Mouse (Mus musculus) adrenal gland, postnatal 25 days (tissue): ENCODE data around the gene Pick1. TPM values are rescaled to one million over a fixed set of nuclear protein-coding genes. Genes with fewer than 3 reads are reported as not detected.
"Not testable (repeated sequence)": the region's sequence is repeated elsewhere in the genome, so short reads cannot be mapped to it uniquely, and the experiment has no call there.

Experiments
- DNase-seq: peaks from one replicate; pipeline ENCODE4 v3.0.0; 2021; ENCODE audit warnings: mixed read lengths
- total RNA-seq: library from RNA; stranded (reverse); gene quantifications from 2 replicates; pipeline ENCODE4 v1.2.3, GENCODE M21; 2021

Gene Pick1
- total RNA-seq, 1 experiment from 2014 or later, result 26.1 TPM

DNA sequence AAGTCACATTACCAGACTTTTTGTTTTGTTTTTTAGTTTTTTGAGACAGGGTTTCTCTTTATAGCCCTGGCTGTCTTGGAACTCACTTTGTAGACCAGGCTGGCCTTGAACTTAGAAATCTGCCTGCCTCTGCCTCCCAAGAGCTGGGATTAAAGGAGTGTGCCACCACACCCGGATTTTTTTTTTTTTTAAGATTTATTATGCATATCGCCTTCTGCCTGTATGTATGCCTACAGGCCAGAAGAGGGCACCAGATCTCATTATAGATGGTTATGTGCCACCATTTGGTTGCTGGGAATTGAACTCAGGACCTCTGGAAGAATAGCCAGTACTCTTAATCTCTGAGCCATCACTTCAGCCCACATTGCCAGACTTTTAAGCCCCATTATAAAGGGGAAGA lies 3.2 kb upstream of the Pick1 start:
- DNase-seq, result not testable (repeated sequence)

DNA sequence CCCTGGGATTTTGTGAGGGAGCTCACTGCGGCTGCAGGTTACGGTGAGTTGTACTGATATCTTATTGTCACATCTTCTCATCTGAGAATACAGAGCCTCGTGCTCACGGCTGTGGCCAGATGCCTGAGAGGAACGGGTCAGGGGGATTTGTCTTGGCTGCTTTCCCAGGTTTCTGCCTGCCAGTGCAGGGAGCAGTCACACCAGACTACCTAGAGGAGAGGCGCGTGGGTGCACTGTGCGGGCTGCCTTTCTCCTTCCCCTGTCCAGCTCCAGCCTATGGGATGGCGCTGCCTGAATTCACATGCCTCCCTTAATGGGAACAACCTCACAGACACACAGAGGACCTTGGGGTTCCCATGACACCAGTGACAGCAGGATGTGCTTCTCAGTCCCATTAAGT lies 6.3 kb downstream of the Pick1 start:
- DNase-seq, result no peak

DNA sequence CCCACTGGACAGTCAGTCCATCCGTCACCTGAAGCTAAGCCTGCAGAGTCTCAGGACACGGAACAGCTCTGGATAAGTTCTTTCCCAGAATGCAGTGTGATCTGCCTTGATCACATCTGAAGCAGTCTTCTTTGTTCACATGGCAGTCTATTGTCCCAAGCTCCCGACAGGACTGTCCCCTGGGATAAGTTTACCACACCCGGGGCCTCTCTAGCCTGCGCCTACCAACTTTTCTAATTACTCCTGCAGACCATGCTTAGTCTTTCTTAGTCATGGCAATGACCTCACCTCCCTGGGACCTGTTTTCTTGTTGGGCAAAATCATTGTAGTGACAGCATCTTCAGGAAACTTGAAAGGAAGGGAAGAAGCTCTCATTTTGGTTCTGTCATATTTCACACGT lies 9.1 kb downstream of the Pick1 start:
- no peak for DNase-seq

DNA sequence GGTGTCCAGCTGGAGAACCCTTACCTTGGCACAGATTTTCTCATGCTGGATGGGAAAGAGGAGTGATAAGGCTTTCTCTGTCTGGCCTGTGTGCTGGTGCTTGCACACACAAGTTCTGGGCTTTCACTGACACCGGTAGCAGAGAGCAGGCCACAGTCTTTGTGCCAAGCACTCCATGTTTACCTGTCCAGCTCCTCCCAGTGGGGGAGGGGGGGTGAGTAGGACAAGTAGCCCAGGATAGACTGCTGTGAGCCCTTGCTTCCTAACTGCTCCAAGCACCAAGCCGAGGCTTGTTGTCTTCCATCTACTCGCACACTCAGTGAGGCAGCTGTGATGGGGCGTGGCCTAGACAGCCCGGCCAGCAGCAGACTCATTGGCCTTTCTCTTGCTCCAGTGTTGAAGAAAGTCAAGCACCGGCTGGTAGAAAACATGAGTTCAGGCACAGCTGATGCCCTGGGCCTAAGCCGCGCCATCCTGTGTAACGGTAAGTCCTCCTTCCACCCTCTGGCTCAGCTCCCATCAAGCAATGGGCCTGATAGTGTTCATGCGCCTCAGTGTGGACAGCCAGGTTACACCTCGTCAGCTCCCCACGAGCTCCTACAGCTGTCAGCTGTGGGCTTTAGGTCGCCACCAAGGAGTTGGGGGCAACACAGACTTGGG lies 13.7 kb downstream of the Pick1 start:
- no peak for DNase-seq

DNA sequence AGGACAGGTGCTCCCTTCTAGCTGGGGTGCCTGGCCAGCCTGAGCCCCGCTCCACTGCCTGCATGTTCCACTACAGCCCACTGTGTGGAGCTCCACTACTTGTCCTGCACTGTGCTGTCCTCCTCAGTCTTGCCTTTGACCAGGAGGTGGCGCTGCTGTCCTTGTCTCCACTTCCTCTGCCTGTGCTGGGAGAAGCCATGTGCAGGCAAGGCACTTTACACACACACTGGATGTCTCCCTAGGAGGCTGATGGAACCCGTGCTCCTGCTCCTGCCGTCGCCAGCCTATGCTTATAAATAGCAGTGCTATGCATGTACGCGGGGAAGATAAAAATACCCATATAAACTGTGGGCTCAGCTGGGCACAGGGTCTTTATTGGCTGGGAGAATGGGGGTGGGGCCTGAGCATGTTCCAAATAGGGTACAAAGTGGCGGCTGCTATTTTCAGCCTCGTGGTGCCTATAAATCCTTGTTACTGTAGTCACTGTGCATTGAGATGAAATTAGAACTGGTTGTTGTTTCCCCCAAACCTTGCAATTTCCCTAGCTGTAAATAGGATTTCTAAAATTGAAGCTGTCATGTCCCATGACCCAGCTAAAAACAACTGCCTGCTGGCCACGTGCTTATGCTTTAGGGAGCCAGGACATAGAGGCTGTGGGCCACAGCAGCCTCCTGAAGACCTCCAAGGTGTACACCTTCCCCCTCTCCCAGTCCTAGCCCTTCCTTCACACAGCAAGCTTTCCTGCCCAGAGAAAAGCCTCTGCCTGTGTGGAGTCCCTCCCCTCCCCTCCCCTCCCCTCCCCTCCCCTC lies 14.5 kb downstream of the Pick1 start:
- DNase-seq, result peak; percentile 93

DNA sequence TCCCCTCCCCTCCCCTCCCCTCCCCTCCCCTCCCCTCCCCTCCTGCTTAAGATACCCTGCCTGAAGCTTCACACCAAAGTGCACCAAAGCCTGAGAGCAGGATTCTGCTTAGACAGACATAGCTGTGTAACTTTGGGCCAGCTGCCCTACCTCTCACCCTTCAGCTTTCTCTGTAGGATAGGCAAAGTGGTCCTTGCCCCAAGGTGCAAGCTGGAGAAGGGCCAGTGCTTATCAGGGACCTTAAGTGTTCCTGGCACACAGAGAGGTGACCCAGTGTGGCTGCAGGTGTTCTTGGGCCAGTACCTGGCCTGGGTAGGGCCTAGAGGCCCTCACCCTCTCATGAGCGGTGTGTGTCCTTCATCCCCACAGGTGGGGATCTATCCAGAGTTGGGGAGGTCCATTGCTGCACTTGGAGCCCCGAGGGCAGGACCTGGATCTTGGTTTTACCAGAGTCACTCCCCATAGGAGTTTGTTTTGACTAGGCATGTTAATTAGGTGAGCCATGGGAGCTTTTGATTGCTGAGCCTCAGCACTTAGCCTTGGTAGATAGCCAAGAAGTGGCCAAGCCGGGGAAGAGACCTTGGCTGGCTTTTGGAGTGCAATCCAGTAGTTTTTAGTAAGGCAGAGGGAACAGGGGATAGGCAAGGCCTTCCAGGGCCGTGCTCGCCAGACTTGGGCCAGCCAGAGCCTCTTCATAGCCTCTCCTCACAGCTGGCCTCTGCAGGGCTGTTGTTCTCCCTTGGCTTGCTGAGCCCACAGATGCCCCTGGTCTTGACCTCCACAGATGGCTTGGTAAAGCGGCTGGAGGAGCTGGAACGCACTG lies 15.3 kb downstream of the Pick1 start:
- peak; percentile 38 for DNase-seq

DNA sequence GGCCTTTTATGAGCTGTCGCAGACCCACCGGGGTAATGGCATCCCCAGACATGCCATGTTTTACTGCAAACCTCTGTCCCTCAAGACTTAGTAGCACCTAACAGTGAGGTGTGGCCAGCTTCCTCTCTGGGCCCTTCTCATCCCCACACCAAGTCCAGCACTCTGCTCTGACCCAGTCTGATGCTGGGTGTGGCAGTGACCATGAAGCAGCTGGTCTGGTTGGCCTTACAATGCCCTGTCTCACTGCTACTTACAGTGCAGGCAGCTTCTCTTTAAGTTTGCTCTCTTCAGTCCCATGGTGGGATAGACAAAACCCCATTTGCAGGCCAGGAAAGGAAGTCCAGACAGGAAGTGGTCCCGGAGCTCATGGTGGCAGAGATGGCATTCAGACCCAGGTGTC lies 16.3 kb downstream of the Pick1 start:
- no peak for DNase-seq

DNA sequence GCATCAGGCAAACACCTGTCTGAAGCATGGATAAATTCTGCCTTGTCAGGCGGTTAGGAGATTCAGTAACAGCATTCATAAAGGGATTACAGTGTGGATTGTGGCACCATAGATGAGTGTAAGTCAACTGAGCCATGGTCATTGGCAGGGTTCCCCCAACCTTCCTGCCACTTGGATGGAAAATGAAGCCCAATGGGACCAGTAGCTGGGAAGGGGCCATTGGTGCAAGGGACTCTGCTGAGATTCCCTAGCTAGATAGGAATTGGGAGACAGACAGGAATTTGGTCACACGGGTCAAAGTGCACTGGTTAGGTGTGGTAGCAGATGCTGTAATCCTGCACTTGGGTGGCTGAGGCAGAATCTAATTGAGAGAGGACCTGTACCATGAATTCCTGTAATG lies 21.3 kb downstream of the Pick1 start:
- DNase-seq, result no peak

DNA sequence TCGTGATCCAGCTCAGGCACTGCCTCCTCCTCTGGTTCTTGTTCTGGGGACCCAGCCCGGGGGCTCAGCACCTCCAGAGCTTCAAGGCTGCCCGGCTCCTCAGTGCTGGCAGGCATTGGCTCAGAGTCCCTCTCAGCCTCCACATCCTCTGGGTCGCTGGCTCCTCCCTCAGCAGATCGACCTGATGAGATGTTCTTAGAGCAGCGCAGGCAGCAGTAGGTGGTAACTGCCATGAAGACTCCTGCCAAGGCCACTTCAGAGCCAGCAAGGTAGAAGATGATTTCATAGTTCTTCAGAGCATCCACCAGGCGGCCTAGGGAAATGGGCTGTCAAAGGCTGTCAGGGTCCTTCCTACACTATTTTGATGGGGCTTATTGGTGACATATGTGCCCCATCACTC lies 22.2 kb downstream of the Pick1 start:
- DNase-seq, result no peak

DNA sequence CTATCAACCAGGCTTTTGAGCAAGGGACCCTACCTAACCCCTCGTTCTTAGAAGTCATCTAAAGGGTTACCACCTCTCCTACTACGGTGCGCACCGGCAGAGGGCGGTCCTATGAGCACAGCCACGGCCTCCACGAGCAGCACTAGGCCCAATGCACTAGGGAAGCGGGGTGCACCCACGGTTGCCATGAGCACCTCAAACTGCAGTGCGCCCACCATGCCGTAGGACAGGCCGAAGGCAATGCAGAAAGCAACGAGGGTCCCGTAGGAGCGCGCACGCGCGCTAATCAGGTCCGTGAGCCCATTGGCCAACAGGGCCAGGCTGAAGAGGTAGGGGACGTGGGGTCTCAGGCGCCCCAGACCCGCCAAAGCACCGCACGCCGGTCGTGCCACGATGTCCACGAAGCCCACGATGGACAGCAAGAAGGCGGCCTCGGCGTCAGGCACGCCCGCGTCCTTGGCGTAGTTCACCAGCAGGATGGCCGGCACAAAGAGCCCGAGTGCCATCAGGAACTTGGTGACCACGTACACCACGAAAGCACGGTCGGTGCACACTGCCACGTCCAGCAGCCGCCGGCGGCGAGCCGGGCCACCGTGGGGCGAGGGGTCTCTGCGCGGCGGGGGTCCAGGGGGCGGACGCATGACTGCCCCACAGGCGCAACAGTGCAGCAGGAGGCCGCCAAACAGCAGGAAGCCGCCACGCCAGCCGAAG lies 23.0 kb downstream of the Pick1 start:
- DNase-seq, result no peak

DNA sequence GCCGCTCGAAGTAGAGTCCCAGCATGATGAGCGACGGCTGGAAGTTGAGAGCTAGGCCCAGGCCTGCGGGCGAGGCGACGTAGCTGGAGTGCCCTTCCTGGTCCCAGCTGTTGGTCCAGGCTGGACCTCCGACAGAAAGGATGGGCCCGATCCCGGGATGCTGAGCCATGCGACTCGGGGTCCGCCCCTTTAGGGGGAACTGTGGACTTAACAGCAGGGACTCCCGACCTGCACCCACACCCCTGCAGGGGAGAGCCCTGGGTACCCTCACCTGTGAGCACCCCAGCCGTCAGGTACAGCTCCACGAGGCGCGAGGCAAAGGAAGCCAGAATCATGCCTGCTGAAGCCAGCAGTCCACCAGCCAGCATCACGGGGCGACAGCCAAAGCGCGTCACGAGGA lies 23.6 kb downstream of the Pick1 start:
- no peak for DNase-seq

DNA sequence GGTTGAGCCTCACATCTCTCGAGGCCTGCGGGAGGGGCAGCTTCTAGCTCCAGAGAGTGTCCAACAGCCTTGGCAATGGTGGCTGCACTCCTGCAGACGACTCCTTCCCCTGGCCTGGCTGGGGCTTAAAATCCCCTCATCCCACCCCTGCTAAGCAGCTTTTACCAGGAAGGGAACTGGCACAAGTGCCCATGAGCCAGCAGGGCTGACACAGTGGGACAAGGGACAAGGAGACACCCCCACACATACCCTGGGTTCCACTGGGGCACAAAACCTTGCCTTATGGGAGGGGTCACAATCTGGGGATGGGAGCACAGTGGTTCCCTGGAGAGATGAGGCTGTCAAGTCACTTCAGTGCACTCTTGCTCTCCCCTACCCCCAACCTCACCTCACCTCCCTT lies 25.7 kb downstream of the Pick1 start, which contains the start of gene Slc16a8:
Slc16a8 (minus strand) TSS at position 101 of the 400 bp plus-strand sequence.
- no peak for DNase-seq

DNA sequence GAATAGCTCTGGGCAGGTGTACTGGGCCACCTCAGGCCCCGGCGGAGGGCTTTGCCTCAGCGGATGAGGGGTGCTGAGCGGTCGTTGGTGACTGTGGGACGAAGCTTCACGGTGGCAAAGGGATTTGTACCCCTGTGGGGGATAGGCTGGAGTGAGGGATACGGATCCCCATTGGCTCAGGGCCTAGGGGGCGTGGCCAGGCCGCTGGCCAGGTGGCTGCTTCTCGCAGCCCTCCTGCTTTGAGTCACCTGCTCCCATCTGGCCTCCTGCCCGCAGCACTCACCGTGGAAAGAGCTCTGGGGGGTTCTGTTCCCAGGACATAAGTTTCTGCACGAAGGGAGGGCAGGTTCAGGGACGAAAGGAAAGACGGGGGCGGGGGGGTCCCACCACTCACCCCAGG lies 29.5 kb downstream of the Pick1 start:
- DNase-seq, result no peak

DNA sequence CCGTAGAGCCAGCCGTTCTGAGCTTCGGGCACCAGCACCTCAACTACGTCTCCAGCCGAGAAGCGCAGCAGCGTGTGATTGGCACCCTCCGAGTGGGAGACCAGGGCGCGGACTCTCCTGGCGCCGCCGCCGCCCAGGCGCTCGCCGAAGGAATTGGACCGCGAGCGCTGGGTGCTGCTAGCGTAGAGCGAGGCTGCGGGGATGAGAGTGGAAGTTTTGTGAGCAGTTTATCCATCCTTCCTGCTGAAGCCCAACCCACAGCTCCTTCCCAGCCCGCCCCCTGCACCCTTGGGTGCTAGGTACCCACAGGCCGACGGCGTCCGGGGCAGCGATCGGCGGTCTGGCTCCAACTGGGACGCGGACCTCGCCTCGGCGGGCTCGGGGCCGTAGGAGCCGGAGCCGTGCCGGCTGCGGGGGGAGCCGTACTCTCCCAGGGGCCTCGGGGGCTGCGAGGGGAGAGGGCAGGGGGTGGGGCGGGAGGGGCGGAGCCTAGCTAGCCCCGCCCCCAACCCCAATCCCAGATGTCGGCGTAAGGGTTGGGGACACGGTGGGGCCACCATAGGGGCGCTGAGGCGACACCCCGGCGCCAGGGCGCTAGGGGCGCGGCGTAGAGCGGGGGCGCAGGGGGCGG lies 32.2 kb downstream of the Pick1 start:
- DNase-seq, result peak; percentile 30

DNA sequence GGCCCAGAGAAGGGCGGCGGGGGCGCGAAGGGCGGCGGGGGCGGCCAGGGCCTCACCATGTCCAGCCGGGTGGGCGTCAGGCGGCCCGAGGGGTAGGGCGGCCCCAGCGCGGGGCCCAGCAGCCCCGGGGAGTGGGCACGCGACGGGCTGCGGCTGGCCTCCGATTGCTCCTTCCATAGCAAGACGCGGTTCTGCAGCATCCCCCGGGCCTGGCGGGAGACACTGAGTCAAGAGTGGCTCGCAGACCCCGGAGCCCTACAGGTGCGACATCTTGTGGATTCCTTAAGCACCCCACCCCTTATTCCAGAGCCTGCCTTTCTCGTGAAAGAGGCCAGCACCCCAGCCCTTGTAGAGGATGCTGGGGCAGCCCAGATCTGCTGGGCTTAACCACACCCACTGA lies 32.8 kb downstream of the Pick1 start:
- DNase-seq, result no peak

DNA sequence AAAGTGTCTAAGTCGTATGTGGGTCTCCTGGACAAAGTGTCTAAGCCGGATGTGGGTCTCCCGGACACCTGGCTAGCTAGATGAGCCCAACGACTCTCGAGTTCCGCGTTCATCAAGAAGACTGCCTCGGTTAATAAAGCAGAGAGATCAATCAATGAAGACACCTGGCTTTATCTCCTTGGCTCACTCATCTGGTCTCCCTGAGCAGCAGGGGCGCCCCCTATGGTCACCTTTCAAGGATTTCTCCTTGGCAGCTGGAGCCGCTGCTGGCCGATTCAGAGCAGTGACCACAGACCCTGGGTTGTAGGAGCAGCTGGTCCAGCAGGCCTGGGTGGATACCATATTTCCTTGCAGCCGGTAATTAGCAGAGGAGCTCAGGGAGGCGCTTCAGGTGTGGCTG lies 33.4 kb downstream of the Pick1 start:
- DNase-seq, result peak; percentile 36

DNA sequence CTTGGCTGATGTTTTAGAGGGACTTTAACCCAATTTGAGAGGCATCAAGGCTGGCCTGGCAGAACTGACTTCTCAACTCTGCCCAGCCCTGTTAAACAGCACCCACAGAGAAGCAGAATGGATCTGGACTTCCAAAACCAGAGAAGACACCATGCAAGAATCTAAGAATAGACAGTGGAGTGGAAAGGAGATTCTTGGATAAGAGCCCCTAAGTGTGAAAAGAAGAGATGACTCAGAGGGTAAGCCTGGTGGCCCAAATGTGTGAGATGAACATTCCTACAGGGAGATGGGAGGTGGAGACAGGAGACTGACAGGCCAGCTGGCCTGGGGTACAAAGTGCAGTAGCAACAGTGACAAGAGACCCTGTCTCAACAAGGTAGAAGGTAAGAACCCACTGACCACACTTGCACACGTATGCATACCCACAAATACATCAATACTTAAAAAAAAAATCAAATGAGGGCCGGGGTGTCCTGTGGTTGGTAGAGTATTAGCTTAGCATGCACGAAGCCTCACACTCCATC lies 33.9 kb downstream of the Pick1 start:
- no peak for DNase-seq

DNA sequence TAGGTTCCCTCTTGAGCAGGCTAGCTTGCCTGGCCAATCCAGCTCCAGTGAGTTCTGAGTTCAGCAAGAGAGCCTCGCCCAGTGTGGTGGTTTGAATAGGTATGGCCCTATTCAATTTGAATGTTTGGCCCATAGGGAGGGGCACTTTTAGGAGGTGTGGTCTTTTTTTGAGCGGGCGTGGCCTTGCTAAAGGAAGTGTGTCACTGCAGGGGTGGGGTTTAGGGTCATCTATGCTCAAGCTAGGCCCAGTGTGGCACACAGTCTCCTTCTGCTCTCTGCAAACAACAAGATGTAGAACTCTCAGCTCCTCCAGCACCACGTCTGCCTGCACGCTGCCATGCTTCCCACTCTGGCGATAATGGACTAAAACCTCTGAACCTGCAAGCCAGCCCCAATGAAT lies 34.8 kb downstream of the Pick1 start:
- DNase-seq, result no peak

DNA sequence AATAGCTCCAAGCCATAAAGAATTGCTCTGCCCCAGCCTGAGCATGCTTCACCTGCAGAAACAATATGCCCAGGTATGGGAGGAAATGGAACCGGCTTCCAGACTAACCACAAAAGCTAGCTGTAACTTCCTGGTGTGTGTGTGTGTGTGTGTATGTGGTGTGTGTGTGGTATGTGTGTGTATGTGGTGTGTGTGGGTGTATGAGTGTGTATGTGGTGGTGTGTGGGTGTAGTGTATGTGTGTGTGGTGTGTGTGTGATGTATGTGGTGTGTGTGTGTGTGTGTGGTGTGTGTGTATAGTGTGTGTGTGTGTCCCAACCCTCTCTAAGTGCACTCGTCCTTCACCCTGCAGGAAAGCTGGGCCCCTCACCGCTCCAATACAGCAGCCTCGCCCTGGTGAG lies 36.4 kb downstream of the Pick1 start:
- no peak for DNase-seq

DNA sequence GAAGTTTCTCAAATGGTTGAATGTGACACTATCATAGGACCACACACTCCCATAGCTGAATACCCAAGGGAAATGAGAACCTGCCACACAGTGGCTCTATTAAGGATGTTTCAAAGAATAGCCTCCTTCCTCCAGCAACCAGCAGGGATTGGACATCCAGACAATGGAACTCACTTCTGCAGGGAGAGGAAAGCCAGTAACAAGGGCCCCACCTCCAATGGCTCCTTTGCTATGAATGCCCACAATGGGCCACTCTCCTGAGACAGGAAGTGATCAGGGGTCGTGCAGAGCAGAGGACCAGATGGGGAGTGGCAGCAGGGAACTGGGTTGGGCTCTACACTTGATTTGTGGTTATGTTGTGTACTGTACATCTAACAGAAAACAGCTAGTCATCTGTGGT lies 39.5 kb downstream of the Pick1 start:
- no peak for DNase-seq

DNA sequence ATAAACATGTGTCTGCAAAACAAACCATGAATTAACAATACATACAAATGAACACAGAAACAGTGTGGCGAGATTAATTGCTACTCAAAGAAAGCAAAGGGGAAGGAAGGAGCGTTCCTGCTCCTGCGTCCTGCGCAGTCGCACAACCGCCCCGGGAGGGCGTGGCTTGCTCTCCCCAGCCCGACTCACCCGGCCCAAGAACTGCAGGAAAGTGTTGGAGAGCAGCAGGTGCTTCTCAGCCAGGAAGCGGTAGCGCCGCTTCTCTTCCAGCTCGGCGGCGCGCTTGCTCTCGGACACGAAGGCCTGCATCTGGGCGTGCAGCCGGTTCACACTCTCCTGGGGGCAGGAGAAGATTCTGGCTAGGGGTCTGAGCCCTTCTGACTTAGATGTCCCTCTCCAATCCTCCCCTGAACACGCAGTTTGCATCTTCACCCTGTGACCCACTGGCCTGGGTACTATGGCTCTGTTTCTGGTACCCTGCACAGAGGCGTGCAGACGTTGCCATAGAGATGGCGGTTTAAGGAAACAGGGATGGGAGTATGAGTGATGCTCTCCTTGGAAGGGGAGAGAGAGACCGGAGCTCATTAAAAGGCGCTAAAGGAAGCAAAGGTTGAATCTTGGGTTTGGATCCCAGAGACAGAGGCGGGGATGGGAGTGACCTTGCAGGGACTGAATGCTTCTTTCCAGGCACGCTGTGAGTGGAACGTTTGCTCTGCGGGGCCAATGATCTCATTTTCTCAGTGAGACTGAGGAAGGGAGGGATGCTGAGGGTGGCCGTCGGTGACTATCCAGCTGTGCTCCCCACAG lies 41.5 kb downstream of the Pick1 start:
- peak; percentile 76 for DNase-seq
